Mouse (Mus musculus) C2C12 (cell line): Measurements from ENCODE around the gene Ifitm1.

ENCODE experiments used
- CEBPB ChIP-seq: IDR thresholded peaks from one replicate; pipeline ENCODE4 v1.6.1; 2011; ENCODE audit warnings: low read depth, mild to moderate bottlenecking, control low read depth, moderate library complexity
- CTCF ChIP-seq: IDR thresholded peaks from one replicate; pipeline ENCODE4 v1.5.1; 2011; ENCODE audit not compliant: control insufficient read depth, insufficient read depth, insufficient read length
- FOSL1 ChIP-seq: IDR thresholded peaks from one replicate; pipeline ENCODE4 v1.8.0; 2011; ENCODE audit warnings: mild to moderate bottlenecking, low read length; ENCODE audit not compliant: poor library complexity, insufficient read depth, severe bottlenecking
- MAX ChIP-seq: IDR thresholded peaks from one replicate; pipeline ENCODE4 v1.6.1; 2011; ENCODE audit warnings: mild to moderate bottlenecking, control low read depth
- MYOD1 ChIP-seq: IDR thresholded peaks from one replicate; pipeline ENCODE4 v1.6.1; 2011; ENCODE audit warnings: low read depth; ENCODE audit not compliant: control insufficient read depth, insufficient read length
- MYOG ChIP-seq: IDR thresholded peaks from one replicate; pipeline ENCODE4 v1.6.1; 2011; ENCODE audit not compliant: control insufficient read depth, insufficient read length; ENCODE audit errors: extremely low read depth
- USF1 ChIP-seq: IDR thresholded peaks from one replicate; pipeline ENCODE4 v1.6.1; 2011; ENCODE audit warnings: low read depth, mild to moderate bottlenecking, control low read depth, moderate library complexity

DNA sequence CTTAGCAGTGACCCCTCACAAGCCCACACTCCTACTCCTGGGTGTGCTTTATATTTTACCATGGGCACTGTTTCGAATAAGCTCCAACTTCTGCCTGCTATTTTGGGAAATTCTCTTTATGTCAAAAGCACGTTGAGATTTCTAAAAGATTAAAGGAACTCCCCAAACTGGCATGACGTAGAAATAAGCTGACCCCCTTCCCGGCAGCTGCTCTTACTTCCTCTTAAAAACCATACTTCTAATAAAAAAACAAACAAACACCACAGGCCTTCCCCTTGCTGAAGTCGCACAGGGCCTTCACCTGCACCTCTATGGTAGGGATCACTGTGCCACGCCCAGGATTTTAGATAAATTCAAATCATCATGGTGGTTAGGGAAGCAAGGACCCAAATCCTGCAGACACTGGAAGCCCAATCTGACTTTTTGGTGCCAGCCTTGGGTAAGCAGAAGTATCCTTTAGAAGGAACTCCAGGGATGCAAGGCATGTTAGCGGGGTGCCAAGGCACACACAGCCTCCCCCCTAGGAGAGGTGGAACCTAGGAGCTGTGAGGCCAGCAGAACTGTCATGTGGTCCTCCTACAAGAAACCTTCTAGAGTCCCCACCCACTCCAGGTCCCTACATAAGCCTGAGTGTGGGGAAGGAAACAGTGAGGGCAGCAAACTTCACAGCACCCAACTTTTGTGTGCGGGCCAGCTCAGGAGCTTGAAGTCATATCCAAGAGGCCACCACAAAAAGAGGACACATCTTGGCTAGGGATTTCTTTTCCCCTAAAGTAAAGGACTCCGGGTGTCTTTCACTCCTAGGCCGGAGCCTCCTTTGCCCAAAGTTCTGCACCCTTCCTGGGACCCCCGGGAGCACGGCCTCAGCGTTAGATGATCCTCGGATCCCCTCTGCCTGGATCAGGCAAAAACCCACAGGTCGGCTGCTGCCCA is 13.0 kb upstream of the Ifitm1 start:
- no peak for TF ChIP-seq MYOD1
- no peak for TF ChIP-seq CTCF
- no peak for TF ChIP-seq MAX
- TF ChIP-seq MYOG, result no peak
- TF ChIP-seq USF1, result no peak
- TF ChIP-seq FOSL1, result no peak
- TF ChIP-seq CEBPB, result no peak
